ENCODE assay signal across 10 mouse cellular contexts in the genomic region with DNA sequence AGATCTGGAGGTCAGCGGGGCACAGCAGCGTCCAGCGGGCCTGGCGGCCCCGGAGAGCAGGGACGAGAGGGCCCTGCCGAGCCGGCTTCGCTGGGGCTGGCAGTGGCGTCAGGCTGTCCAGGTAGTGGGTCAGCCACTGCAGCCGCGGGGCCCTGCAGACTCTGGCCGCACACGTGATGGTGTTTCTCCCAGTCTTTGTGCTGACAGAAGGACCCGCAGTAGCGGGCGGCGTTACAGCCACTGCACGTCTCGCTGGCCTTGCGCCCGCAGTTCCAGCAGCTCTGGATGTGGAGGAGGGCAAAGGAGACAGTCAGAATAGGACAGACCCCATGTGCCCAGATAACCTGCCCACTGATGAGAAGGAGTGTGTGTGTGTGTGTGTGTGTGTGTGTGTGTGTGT. TPM values are rescaled to one million over a fixed set of nuclear protein-coding genes. Genes with fewer than 3 reads are reported as not detected.
DNase-seq lines count a peak whose midpoint lies in the region; ATAC-seq and TF ChIP-seq lines count a peak whose summit lies in the region.
"Had no signal": no experiment of that assay in that cellular context is flagged by ENCODE, and none has a peak within 500 bp of the region (broad histone marks: within the 10 kb centered on the region; RNA-seq: fewer than 3 reads in every experiment).

No protein-coding gene starts in this region.

- no peak for TF ChIP-seq CTCF in liver, postnatal 0 days (IDR thresholded peaks at IDR 0.05; ENCODE audit: low read depth)

- peaks cover 18% of the 10 kb centered on the region for H3K4me1 ChIP-seq in liver, embryonic 12.5 days
- H3K4me1 ChIP-seq in liver, postnatal 0 days (ENCODE audit: insufficient read depth), result peaks cover 2% of the 10 kb centered on the region; the same call in 1 of the 2 replicates
- no peaks in the 10 kb centered on the region; the same call in 1 of the 2 replicates for H3K4me1 ChIP-seq in embryonic facial prominence, embryonic 11.5 days (ENCODE audit: control insufficient read depth, insufficient read depth, low read length)
- H3K4me1 ChIP-seq in forebrain, embryonic 15.5 days, result no peaks in the 10 kb centered on the region

- H3K4me2 ChIP-seq in liver, embryonic 12.5 days, result peak overlapping the region; percentile 25; the same call in 1 of the 2 replicates
- no peak overlapping the region for H3K4me2 ChIP-seq in liver, postnatal 0 days (ENCODE audit: low read depth, low read length)
- peak overlapping the region; percentile 34 for H3K4me2 ChIP-seq in embryonic facial prominence, embryonic 11.5 days (ENCODE audit: low read depth, low read length)
- H3K4me2 ChIP-seq in forebrain, embryonic 15.5 days (replicated peaks), result no peak overlapping the region

- no peak overlapping the region for H3K4me3 ChIP-seq in liver, embryonic 12.5 days
- no peak overlapping the region for H3K4me3 ChIP-seq in liver, postnatal 0 days (ENCODE audit: low read depth, low read length)
- peak overlapping the region; percentile 17 for H3K4me3 ChIP-seq in embryonic facial prominence, embryonic 11.5 days (ENCODE audit: low read depth, low read length)
- no peak overlapping the region for H3K4me3 ChIP-seq in forebrain, embryonic 15.5 days

- ATAC-seq in liver, embryonic 12.5 days, result no peak
- no peak for ATAC-seq in liver, postnatal 0 days
- ATAC-seq in embryonic facial prominence, embryonic 11.5 days (replicated peaks; ENCODE audit: insufficient number of reproducible peaks, low FRiP score, low TSS enrichment, low read depth), result no peak
- no peak for ATAC-seq in forebrain, embryonic 15.5 days (replicated peaks)
- no peak for ATAC-seq in inflammation-experienced regulatory T-cells, adult 6 months

- H3K27ac ChIP-seq in liver, embryonic 12.5 days, result no peak overlapping the region
- no peak overlapping the region for H3K27ac ChIP-seq in liver, postnatal 0 days (ENCODE audit: low read depth)
- no peak overlapping the region for H3K27ac ChIP-seq in embryonic facial prominence, embryonic 11.5 days (replicated peaks; ENCODE audit: low read depth, low read length)
- H3K27ac ChIP-seq in forebrain, embryonic 15.5 days (replicated peaks), result no peak overlapping the region

- peaks cover 70% of the 10 kb centered on the region for H3K36me3 ChIP-seq in liver, embryonic 12.5 days
- peaks cover 12% of the 10 kb centered on the region; the same call in 1 of the 2 replicates for H3K36me3 ChIP-seq in liver, postnatal 0 days (replicated peaks; ENCODE audit: insufficient read depth, low read length)
- H3K36me3 ChIP-seq in embryonic facial prominence, embryonic 11.5 days (replicated peaks; ENCODE audit: control insufficient read depth, insufficient read depth, low read depth, low read length), result no peaks in the 10 kb centered on the region
- peaks cover 41% of the 10 kb centered on the region for H3K36me3 ChIP-seq in forebrain, embryonic 15.5 days

- TF ChIP-seq EP300 in liver, postnatal 0 days (IDR thresholded peaks at IDR 0.05; ENCODE audit: low read depth), result no peak

- DNase-seq in liver, postnatal 0 days, result no peak
- no peak for DNase-seq in embryonic facial prominence, embryonic 11.5 days (ENCODE audit: low spot score)
- DNase-seq in kidney, postnatal 4 days, result peak; percentile 32 to 44
- no peak for DNase-seq in right cerebral cortex, postnatal 25 days
- DNase-seq: embryo, embryonic 11 days had no signal

- no peak overlapping the region for H3K9ac ChIP-seq in liver, embryonic 12.5 days
- no peak overlapping the region for H3K9ac ChIP-seq in liver, postnatal 0 days (replicated peaks)
- peak overlapping the region; percentile 46 for H3K9ac ChIP-seq in embryonic facial prominence, embryonic 11.5 days (replicated peaks; ENCODE audit: low read length)
- 0 out of 2 replicates have a peak overlapping the region, but pooled peaks have one; percentile 8 for H3K9ac ChIP-seq in forebrain, embryonic 15.5 days (replicated peaks)

- H3K27me3 ChIP-seq in liver, embryonic 12.5 days (replicated peaks), result no peaks in the 10 kb centered on the region
- no peaks in the 10 kb centered on the region for H3K27me3 ChIP-seq in liver, postnatal 0 days (ENCODE audit: insufficient read depth, low read length)
- H3K27me3 ChIP-seq in embryonic facial prominence, embryonic 11.5 days (ENCODE audit: control insufficient read depth, insufficient read depth, low read length), result no peaks in the 10 kb centered on the region
- H3K27me3 ChIP-seq in forebrain, embryonic 15.5 days, result no peaks in the 10 kb centered on the region

- H3K9me3 ChIP-seq in liver, embryonic 12.5 days (replicated peaks), result no peaks in the 10 kb centered on the region
- no peaks in the 10 kb centered on the region for H3K9me3 ChIP-seq in liver, postnatal 0 days (ENCODE audit: low read length)
- no peaks in the 10 kb centered on the region for H3K9me3 ChIP-seq in embryonic facial prominence, embryonic 11.5 days (replicated peaks; ENCODE audit: control insufficient read depth, low read length)
- H3K9me3 ChIP-seq in forebrain, embryonic 15.5 days, result no peaks in the 10 kb centered on the region

- WGBS in liver, embryonic 12.5 days (ENCODE audit: insufficient replicate concordance), result 81% methylated on average over 22 of the region's 22 CpGs
- WGBS in liver, postnatal 0 days (ENCODE audit: insufficient replicate concordance), result 78% methylated on average over 22 of the region's 22 CpGs
- WGBS in embryonic facial prominence, embryonic 11.5 days, result 50% methylated on average over 22 of the region's 22 CpGs
- WGBS in forebrain, embryonic 15.5 days, result 64% methylated on average over 22 of the region's 22 CpGs

RNA-seq across cellular contexts. Expression of gene Pabpn1l, which starts 8.2 kb away (rescaled TPM):
- polyA plus RNA-seq in liver, embryonic 12.5 days (2016; fragmentation: Nextera tagmentation; extraction: Ambion mirVana), result not detected in 2 replicates
- not detected in 2 replicates for polyA plus RNA-seq in liver, postnatal 0 days (2015; fragmentation: Nextera tagmentation; extraction: Ambion mirVana)
- not detected in 2 replicates for polyA plus RNA-seq in embryonic facial prominence, embryonic 11.5 days (2014; fragmentation: Nextera tagmentation; extraction: Ambion mirVana)
- not detected in 2 replicates for polyA plus RNA-seq in forebrain, embryonic 15.5 days (2015; fragmentation: Nextera tagmentation; extraction: Ambion mirVana)
- not detected for polyA plus RNA-seq in inflammation-experienced regulatory T-cells, adult 6 months (2017; shearing (Covaris generic))
- polyA plus RNA-seq: gonadal fat pad, adult 2 months; liver, adult 2 months had no signal

RNA-seq across cellular contexts. Expression of gene Trappc2l, which starts 19.3 kb away (rescaled TPM):
- 27.2 and 30.0 TPM in 2 replicates for polyA plus RNA-seq in liver, embryonic 12.5 days (2016; fragmentation: Nextera tagmentation; extraction: Ambion mirVana)
- 29.3 and 30.7 TPM in 2 replicates for polyA plus RNA-seq in liver, postnatal 0 days (2015; fragmentation: Nextera tagmentation; extraction: Ambion mirVana)
- polyA plus RNA-seq in embryonic facial prominence, embryonic 11.5 days (2014; fragmentation: Nextera tagmentation; extraction: Ambion mirVana), result 38.1 and 43.6 TPM in 2 replicates
- polyA plus RNA-seq in forebrain, embryonic 15.5 days (2015; fragmentation: Nextera tagmentation; extraction: Ambion mirVana), result 80.4 and 87.9 TPM in 2 replicates
- 10 to 100 TPM; 57.7 to 82.5 (median 80.6) TPM for polyA plus RNA-seq in inflammation-experienced regulatory T-cells, adult 6 months (2017; shearing (Covaris generic))

RNA-seq across cellular contexts. Expression of gene Galns, which starts 19.4 kb away (rescaled TPM):
- polyA plus RNA-seq in liver, embryonic 12.5 days (2016; fragmentation: Nextera tagmentation; extraction: Ambion mirVana), result 4.6 TPM in 2 replicates
- 6.8 and 6.9 TPM in 2 replicates for polyA plus RNA-seq in liver, postnatal 0 days (2015; fragmentation: Nextera tagmentation; extraction: Ambion mirVana)
- 4.3 and 6.6 TPM in 2 replicates for polyA plus RNA-seq in embryonic facial prominence, embryonic 11.5 days (2014; fragmentation: Nextera tagmentation; extraction: Ambion mirVana)
- 4.4 and 4.5 TPM in 2 replicates for polyA plus RNA-seq in forebrain, embryonic 15.5 days (2015; fragmentation: Nextera tagmentation; extraction: Ambion mirVana)
- 10 to 100 TPM in 2 of 3 experiments, 1 to 10 TPM in 1; 8.3 to 11.6 (median 10.6) TPM for polyA plus RNA-seq in inflammation-experienced regulatory T-cells, adult 6 months (2017; shearing (Covaris generic))

RNA-seq across cellular contexts. Expression of gene Aprt, which starts 54.0 kb away (rescaled TPM):
- 226 and 253 TPM in 2 replicates for polyA plus RNA-seq in liver, embryonic 12.5 days (2016; fragmentation: Nextera tagmentation; extraction: Ambion mirVana)
- polyA plus RNA-seq in liver, postnatal 0 days (2015; fragmentation: Nextera tagmentation; extraction: Ambion mirVana), result 223 and 249 TPM in 2 replicates
- 246 and 268 TPM in 2 replicates for polyA plus RNA-seq in embryonic facial prominence, embryonic 11.5 days (2014; fragmentation: Nextera tagmentation; extraction: Ambion mirVana)
- 187 TPM in 2 replicates for polyA plus RNA-seq in forebrain, embryonic 15.5 days (2015; fragmentation: Nextera tagmentation; extraction: Ambion mirVana)
- polyA plus RNA-seq in inflammation-experienced regulatory T-cells, adult 6 months (2017; shearing (Covaris generic)), result 100 to 1,000 TPM; 168 to 215 (median 192) TPM

Comparison
In these comparisons a context has a peak if more than half of its experiments do, and no peak if none do; other contexts are left out.
1. H3K4me2 ChIP-seq: peak in liver, embryonic 12.5 days (single experiment) and embryonic facial prominence, embryonic 11.5 days (single experiment); none in liver, postnatal 0 days (single experiment) and forebrain, embryonic 15.5 days (single experiment).
2. H3K9ac ChIP-seq: peak in embryonic facial prominence, embryonic 11.5 days (single experiment) and forebrain, embryonic 15.5 days (single experiment); none in liver, embryonic 12.5 days (single experiment) and liver, postnatal 0 days (single experiment).
3. DNase-seq: peak in kidney, postnatal 4 days (2 of 2); none in liver, postnatal 0 days (single experiment), embryonic facial prominence, embryonic 11.5 days (single experiment) and right cerebral cortex, postnatal 25 days (single experiment).